Mouse (Mus musculus): ENCODE data around the gene Fam186b. TPM values are rescaled to one million over a fixed set of nuclear protein-coding genes. Genes with fewer than 3 reads are reported as not detected.
"Not testable (repeated sequence)": the region's sequence is repeated elsewhere in the genome, so short reads cannot be mapped to it uniquely, and the experiment has no call there.

The Fam186b gene
- polyA plus RNA-seq, 1 experiment from 2014 or later = 0.24 TPM

DNA sequence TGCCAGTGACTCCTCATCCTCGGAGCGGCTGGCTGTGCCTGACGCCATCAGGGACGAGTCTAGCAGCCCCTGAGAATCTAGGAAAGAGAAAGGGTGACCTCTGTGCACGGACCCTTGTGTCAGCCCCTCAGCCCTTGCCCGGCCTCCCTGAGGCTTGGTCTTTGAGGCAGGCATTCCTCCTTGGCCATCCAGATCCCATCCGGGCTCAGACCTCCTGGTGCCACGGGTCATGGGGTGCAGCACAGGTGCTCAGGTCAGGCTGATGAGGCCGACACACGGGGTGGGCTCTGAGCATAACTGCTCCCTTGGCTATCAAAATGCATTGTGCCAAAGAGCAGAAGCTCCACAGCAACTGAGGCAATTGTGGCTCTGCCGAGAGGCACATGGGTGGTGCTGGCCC lies 45.8 kb downstream of the Fam186b start:
- no peak overlapping the region for H3K27ac ChIP-seq (ENCODE audit: low read length)
- H3K4me2 ChIP-seq (ENCODE audit: low read depth, low read length) = no peak overlapping the region
- H3K27me3 ChIP-seq (replicated peaks; ENCODE audit: control insufficient read depth, insufficient read depth, low read length) = no peaks in the 10 kb centered on the region
- H3K36me3 ChIP-seq (ENCODE audit: control insufficient read depth, insufficient read depth, low read length) = 0 out of 2 replicates have a peak, but pooled peaks cover 14% of the 10 kb centered on the region
- peaks cover 24% of the 10 kb centered on the region for H3K4me1 ChIP-seq (ENCODE audit: control insufficient read depth, insufficient read depth, low read length)
- WGBS = 92% methylated on average over 11 of the region's 11 CpGs
- no peak overlapping the region for H3K9ac ChIP-seq (ENCODE audit: low read depth, low read length)
- no peak overlapping the region for H3K4me3 ChIP-seq (ENCODE audit: low read length)
- no peak for ATAC-seq
- no peaks in the 10 kb centered on the region for H3K9me3 ChIP-seq (ENCODE audit: control insufficient read depth, low read length)

DNA sequence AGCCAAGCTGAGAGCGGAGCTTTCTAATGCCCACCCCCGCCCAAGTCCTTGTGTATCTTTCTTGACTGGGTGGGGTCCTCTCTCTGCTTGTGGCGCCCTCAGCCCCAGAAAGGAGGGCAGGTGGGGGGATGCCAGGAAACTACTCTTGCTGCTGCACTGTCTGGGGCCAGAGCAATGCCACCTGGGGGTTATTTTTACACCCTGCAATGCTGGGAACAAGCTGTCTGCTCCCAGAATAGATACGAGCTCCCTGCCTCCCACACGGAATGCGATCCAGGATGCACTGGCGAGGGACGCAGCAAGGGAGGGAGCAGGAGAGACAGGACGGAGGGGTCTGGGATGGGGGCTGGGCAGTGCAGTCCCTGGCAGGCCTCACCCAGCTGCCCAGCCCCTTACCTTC lies 46.7 kb downstream of the Fam186b start:
- no peak overlapping the region for H3K4me2 ChIP-seq (ENCODE audit: low read depth, low read length)
- 0 out of 2 replicates have a peak, but pooled peaks cover 14% of the 10 kb centered on the region for H3K36me3 ChIP-seq (ENCODE audit: control insufficient read depth, insufficient read depth, low read length)
- 86% methylated on average over 9 of the region's 9 CpGs for WGBS
- no peak for ATAC-seq
- peaks cover 16% of the 10 kb centered on the region for H3K4me1 ChIP-seq (ENCODE audit: control insufficient read depth, insufficient read depth, low read length)
- H3K4me3 ChIP-seq (ENCODE audit: low read length) = no peak overlapping the region
- no peak overlapping the region for H3K27ac ChIP-seq (ENCODE audit: low read length)
- H3K9ac ChIP-seq (ENCODE audit: low read depth, low read length) = no peak overlapping the region
- H3K27me3 ChIP-seq (replicated peaks; ENCODE audit: control insufficient read depth, insufficient read depth, low read length) = no peaks in the 10 kb centered on the region
- no peaks in the 10 kb centered on the region for H3K9me3 ChIP-seq (ENCODE audit: control insufficient read depth, low read length)

DNA sequence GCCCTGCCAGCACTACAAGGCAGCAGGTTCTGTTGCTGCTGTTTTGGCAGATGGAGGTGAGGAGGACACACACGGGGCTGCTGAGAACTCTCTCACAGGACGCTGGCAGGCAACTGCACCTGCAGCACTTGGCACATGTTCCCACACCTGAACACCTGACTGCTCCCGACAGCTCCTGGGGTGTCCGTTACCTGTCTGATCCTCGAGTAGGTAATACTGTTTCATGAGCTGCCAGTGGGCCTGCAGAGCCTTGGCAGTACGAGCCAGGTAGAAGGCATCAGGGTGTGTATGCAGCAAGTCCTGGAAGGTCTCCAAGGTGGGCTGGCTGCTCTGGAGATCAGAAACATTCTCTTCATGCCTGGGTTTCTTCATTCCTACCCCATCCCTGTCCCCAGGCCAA lies 49.0 kb downstream of the Fam186b start:
- not testable (repeated sequence) for H3K4me1 ChIP-seq (ENCODE audit: control insufficient read depth, insufficient read depth, low read length); H3K4me2 ChIP-seq (ENCODE audit: low read depth, low read length); H3K27me3 ChIP-seq (replicated peaks; ENCODE audit: control insufficient read depth, insufficient read depth, low read length); ATAC-seq; H3K4me3 ChIP-seq (ENCODE audit: low read length); H3K9me3 ChIP-seq (ENCODE audit: control insufficient read depth, low read length); H3K27ac ChIP-seq (ENCODE audit: low read length)
- 0 out of 2 replicates have a peak overlapping the region, but pooled peaks have one; percentile 24 for H3K9ac ChIP-seq (ENCODE audit: low read depth, low read length)
- peaks cover 26% of the 10 kb centered on the region; the same call in 1 of the 2 replicates for H3K36me3 ChIP-seq (ENCODE audit: control insufficient read depth, insufficient read depth, low read length)
- WGBS = 82% methylated on average over 6 of the region's 6 CpGs

DNA sequence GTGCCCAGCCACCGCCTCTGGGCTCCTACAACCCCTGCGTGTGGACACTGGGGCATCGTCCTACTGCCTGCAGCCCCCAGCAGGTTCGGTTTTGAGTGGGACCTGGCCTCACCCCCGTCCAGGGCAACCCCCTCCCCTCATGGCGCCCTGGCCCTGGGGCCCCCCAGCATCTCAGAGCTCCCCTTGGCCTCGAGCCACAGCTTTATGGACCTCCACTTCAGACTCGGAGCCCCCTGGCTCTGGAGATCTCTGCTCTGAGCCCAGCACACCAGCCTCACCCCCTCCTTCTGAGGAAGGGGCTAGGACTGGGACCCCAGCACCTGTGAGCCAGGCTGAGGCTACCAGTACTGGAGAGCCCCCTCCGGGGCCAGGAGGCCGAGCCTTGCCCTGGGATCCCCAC lies 53.6 kb downstream of the Fam186b start:
- Histone ChIP-seq H3K9ac (ENCODE audit: low read depth, low read length) (no peak overlapping the region), H3K4me1 (ENCODE audit: control insufficient read depth, insufficient read depth, low read length) (no peaks in the 10 kb centered on the region), H3K27me3 (replicated peaks; ENCODE audit: control insufficient read depth, insufficient read depth, low read length) (no peaks in the 10 kb centered on the region), H3K4me2 (ENCODE audit: low read depth, low read length) (no peak overlapping the region), H3K9me3 (ENCODE audit: control insufficient read depth, low read length) (no peaks in the 10 kb centered on the region), H3K27ac (ENCODE audit: low read length) (no peak overlapping the region), H3K4me3 (ENCODE audit: low read length) (no peak overlapping the region), H3K36me3 (ENCODE audit: control insufficient read depth, insufficient read depth, low read length) (peaks cover 21% of the 10 kb centered on the region; the same call in 1 of the 2 replicates)
- WGBS = 91% methylated on average over 10 of the region's 10 CpGs
- peak; percentile 9; the same call in 1 of the 2 replicates for ATAC-seq

DNA sequence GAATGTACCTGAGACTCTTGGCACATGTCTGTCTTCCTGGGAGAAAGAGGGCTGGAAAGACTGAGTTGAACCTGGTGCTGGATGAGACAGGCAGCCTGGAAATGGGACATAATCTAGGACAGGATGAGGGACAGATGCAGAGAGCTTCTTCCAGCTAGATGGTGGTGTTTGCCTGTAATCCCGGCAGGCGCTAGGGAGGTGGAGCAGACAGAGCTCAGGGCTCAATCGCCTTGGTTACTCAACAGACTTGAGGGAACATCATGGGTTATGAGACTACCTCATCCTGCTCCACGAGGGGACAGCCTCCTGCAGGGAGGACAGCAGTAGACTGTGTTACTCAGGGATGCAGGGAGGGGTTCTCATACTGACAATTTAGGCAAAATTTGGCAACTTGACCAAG lies 54.4 kb downstream of the Fam186b start:
- ATAC-seq = no peak
- H3K27ac ChIP-seq (ENCODE audit: low read length) = no peak overlapping the region
- 69% methylated on average over 4 of the region's 4 CpGs for WGBS

DNA sequence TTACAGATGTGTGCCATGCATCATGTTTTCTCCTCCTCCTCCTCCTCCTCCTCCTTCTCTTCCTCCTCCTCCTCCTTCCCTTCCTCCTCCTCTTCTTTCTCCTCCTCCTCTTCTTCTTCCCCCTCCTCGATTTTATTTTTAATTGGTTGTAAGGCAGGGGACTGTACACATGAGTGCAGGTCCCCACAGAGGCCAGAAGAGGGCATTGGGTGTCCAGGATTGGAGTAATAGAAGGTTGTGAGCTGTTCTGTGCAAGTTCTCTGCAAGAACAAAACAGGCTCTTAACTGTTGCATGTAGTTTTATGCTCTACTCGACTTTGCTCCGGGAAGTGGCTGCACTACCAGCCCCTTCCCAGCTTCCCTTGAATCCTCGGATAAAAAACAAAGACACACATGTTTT lies 55.6 kb downstream of the Fam186b start:
- no peak overlapping the region for H3K4me3 ChIP-seq (ENCODE audit: low read length)
- ATAC-seq = no peak
- no peaks in the 10 kb centered on the region for H3K9me3 ChIP-seq (ENCODE audit: control insufficient read depth, low read length)
- H3K27ac ChIP-seq (ENCODE audit: low read length) = no peak overlapping the region
- peaks cover 14% of the 10 kb centered on the region; the same call in 1 of the 2 replicates for H3K36me3 ChIP-seq (ENCODE audit: control insufficient read depth, insufficient read depth, low read length)
- H3K4me1 ChIP-seq (ENCODE audit: control insufficient read depth, insufficient read depth, low read length) = no peaks in the 10 kb centered on the region
- no peak overlapping the region for H3K9ac ChIP-seq (ENCODE audit: low read depth, low read length)
- WGBS = 79% methylated on average over 4 of the region's 4 CpGs
- no peak overlapping the region for H3K4me2 ChIP-seq (ENCODE audit: low read depth, low read length)
- no peaks in the 10 kb centered on the region for H3K27me3 ChIP-seq (replicated peaks; ENCODE audit: control insufficient read depth, insufficient read depth, low read length)

More for the DNA sequence above, 54.4 kb downstream of the Fam186b start:
- H3K36me3 ChIP-seq (ENCODE audit: control insufficient read depth, insufficient read depth, low read length) = peaks cover 18% of the 10 kb centered on the region; the same call in 1 of the 2 replicates
- no peak overlapping the region for H3K4me2 ChIP-seq (ENCODE audit: low read depth, low read length)
- no peak overlapping the region for H3K4me3 ChIP-seq (ENCODE audit: low read length)
- H3K4me1 ChIP-seq (ENCODE audit: control insufficient read depth, insufficient read depth, low read length) = no peaks in the 10 kb centered on the region
- H3K9ac ChIP-seq (ENCODE audit: low read depth, low read length) = no peak overlapping the region
- no peaks in the 10 kb centered on the region for H3K9me3 ChIP-seq (ENCODE audit: control insufficient read depth, low read length)
- H3K27me3 ChIP-seq (replicated peaks; ENCODE audit: control insufficient read depth, insufficient read depth, low read length) = no peaks in the 10 kb centered on the region

DNA sequence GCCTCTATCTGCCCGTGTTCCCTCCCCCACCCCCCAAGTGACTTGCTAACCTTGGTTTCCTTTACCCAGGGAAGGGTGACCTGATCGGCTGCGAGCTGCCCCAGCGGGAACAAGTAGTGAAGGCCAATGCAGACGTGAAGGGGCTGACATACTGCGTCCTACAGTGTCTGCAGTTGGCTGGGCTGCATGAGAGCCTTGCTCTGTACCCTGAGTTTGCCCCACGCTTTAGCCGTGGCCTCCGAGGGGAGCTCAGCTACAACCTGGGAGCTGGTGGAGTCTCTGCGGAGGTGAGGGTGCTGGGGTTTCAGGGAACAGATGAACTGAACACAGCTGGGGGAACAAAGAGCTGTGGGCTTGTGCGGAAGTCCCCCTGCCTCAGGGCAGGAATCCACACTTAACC lies 57.7 kb downstream of the Fam186b start:
- no peak overlapping the region for H3K27ac ChIP-seq (ENCODE audit: low read length)
- peaks cover 7% of the 10 kb centered on the region; the same call in 1 of the 2 replicates for H3K36me3 ChIP-seq (ENCODE audit: control insufficient read depth, insufficient read depth, low read length)
- no peaks in the 10 kb centered on the region for H3K27me3 ChIP-seq (replicated peaks; ENCODE audit: control insufficient read depth, insufficient read depth, low read length)
- no peak overlapping the region for H3K4me3 ChIP-seq (ENCODE audit: low read length)
- H3K4me2 ChIP-seq (ENCODE audit: low read depth, low read length) = no peak overlapping the region
- ATAC-seq = no peak
- H3K4me1 ChIP-seq (ENCODE audit: control insufficient read depth, insufficient read depth, low read length) = peaks cover 7% of the 10 kb centered on the region
- 62% methylated on average over 11 of the region's 11 CpGs for WGBS
- H3K9ac ChIP-seq (ENCODE audit: low read depth, low read length) = no peak overlapping the region
- no peaks in the 10 kb centered on the region for H3K9me3 ChIP-seq (ENCODE audit: control insufficient read depth, low read length)

DNA sequence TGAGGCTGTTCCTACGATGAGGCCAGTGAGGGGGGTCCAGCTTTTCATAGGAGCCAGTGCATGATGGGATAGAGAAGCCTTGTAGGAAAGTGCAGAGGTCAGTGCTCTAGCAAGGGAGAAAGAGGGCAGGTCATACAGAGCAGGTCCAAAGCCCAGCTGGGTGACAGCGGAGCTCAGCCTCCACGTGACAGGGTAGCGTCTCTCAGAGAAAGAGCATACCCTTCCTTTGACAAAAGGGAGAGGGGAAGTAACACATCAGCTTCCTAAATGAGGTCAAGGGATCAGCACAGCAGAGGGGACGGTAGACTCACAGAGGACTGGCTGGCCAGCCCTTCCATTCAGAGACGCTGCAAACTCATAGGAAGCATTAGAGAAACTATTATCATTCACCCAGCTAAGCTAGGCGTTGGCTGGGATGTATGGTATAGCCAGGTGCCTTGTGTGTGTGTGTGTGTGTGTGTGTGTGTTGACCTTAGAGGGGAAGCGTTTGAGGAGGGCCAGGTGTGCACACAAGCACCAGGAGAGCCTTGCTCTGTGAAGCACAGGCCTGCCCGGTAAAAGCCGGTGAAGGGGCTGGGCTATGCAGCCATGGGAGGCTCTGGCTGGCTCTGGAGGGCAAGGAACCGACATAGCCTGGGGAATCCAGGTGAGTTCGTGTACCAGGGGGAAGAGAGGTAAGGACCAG lies 61.2 kb downstream of the Fam186b start:
- Histone ChIP-seq H3K36me3 (ENCODE audit: control insufficient read depth, insufficient read depth, low read length) (no peaks in the 10 kb centered on the region), H3K27ac (ENCODE audit: low read length) (no peak overlapping the region), H3K9me3 (ENCODE audit: control insufficient read depth, low read length) (no peaks in the 10 kb centered on the region), H3K4me3 (ENCODE audit: low read length) (no peak overlapping the region), H3K9ac (ENCODE audit: low read depth, low read length) (no peak overlapping the region), H3K4me2 (ENCODE audit: low read depth, low read length) (no peak overlapping the region), H3K4me1 (ENCODE audit: control insufficient read depth, insufficient read depth, low read length) (peaks cover 7% of the 10 kb centered on the region), H3K27me3 (replicated peaks; ENCODE audit: control insufficient read depth, insufficient read depth, low read length) (peaks cover 12% of the 10 kb centered on the region)
- ATAC-seq = peak; percentile 45; the same call in 1 of the 2 replicates
- WGBS = 52% methylated on average over 12 of the region's 12 CpGs

DNA sequence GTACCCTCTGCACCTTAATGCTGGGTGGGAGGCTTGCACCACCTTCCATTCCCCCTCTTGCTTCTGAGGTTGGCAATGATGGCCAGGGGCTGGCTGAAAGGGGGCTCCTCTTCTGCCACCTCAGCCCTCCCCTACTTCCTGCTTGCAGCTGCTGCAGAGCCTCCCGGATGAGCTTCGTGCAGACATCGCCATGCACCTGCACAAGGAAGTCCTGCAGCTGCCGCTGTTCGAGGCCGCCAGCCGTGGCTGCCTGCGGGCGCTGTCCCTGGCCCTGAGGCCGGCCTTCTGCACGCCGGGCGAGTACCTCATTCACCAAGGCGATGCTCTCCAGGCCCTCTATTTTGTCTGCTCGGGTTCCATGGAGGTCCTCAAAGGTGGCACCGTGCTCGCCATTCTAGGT lies 62.0 kb downstream of the Fam186b start:
- WGBS = 41% methylated on average over 17 of the region's 17 CpGs
- Histone ChIP-seq H3K9ac (ENCODE audit: low read depth, low read length) (no peak overlapping the region), H3K9me3 (ENCODE audit: control insufficient read depth, low read length) (no peaks in the 10 kb centered on the region), H3K4me3 (ENCODE audit: low read length) (no peak overlapping the region), H3K4me2 (ENCODE audit: low read depth, low read length) (no peak overlapping the region), H3K27ac (ENCODE audit: low read length) (no peak overlapping the region), H3K4me1 (ENCODE audit: control insufficient read depth, insufficient read depth, low read length) (peaks cover 7% of the 10 kb centered on the region), H3K27me3 (replicated peaks; ENCODE audit: control insufficient read depth, insufficient read depth, low read length) (peaks cover 14% of the 10 kb centered on the region), H3K36me3 (ENCODE audit: control insufficient read depth, insufficient read depth, low read length) (no peaks in the 10 kb centered on the region)
- ATAC-seq = no peak

DNA sequence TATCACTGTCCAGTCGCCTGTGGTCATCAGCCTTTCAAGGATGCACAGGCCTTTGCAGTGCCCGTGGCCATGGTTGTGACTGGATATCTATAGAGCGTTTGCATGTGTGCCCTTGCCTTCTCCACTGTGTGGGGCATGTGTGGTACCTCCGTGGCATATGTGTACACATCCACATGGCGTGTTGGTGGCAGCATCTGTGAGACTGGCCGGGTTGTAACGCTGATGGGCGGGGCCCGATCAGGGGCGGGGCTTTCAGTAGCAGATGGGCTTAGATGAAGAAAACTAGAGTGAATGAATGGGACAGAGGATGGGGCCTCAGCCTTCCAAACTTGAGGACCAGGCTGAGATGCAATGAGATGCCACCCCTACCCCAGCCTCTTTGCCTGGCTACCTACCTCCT lies 63.7 kb downstream of the Fam186b start:
- WGBS = 67% methylated on average over 10 of the region's 10 CpGs
- Histone ChIP-seq H3K9me3 (ENCODE audit: control insufficient read depth, low read length) (no peaks in the 10 kb centered on the region), H3K4me1 (ENCODE audit: control insufficient read depth, insufficient read depth, low read length) (peaks cover 7% of the 10 kb centered on the region), H3K27me3 (replicated peaks; ENCODE audit: control insufficient read depth, insufficient read depth, low read length) (peaks cover 25% of the 10 kb centered on the region), H3K9ac (ENCODE audit: low read depth, low read length) (no peak overlapping the region), H3K27ac (ENCODE audit: low read length) (no peak overlapping the region), H3K4me3 (ENCODE audit: low read length) (no peak overlapping the region), H3K4me2 (ENCODE audit: low read depth, low read length) (no peak overlapping the region), H3K36me3 (ENCODE audit: control insufficient read depth, insufficient read depth, low read length) (no peaks in the 10 kb centered on the region)
- no peak for ATAC-seq
